Comparison of ENCODE assay signal across 11 mouse cellular contexts in genomic region chr12:81853543-81853942, GRCm38 (mm10).
"Had no signal": no experiment of that assay in that cellular context is flagged by ENCODE, and none has a peak within 500 bp of the region (broad histone marks: within the 10 kb centered on the region; RNA-seq: fewer than 3 reads in every experiment).

No protein-coding gene starts in this region.

- H3K4me1 ChIP-seq: liver, embryonic 12.5 days had no signal

- H3K4me2 ChIP-seq: kidney, embryonic 15.5 days; liver, embryonic 12.5 days; neural tube, embryonic 15.5 days had no signal

- H3K27me3 ChIP-seq: kidney, embryonic 15.5 days; neural tube, embryonic 15.5 days had no signal

- H3K4me3 ChIP-seq: kidney, embryonic 15.5 days; left cerebral cortex, adult 2 months; limb, embryonic 10.5 days; liver, embryonic 12.5 days; myocyte; neural tube, embryonic 15.5 days had no signal

- ATAC-seq: liver, embryonic 12.5 days had no signal

- H3K9ac ChIP-seq: kidney, embryonic 15.5 days; liver, embryonic 12.5 days; neural tube, embryonic 15.5 days had no signal

- H3K36me3 ChIP-seq: kidney, embryonic 15.5 days; limb, embryonic 10.5 days; liver, embryonic 12.5 days; neural tube, embryonic 15.5 days had no signal

- DNase-seq: kidney, adult 2 months; midbrain, embryonic 14.5 days; right cerebral cortex, adult 18-20 months; right cerebral cortex, postnatal 25 days; thymus, postnatal 4 days had no signal

- H3K27ac ChIP-seq: kidney, embryonic 15.5 days; left cerebral cortex, adult 2 months; limb, embryonic 10.5 days; liver, embryonic 12.5 days; neural tube, embryonic 15.5 days had no signal

- H3K9me3 ChIP-seq: kidney, embryonic 15.5 days; limb, embryonic 10.5 days; liver, embryonic 12.5 days; neural tube, embryonic 15.5 days had no signal
